Mouse (Mus musculus) spleen, adult 12 weeks (tissue): ENCODE results near the gene 4930539E08Rik.

Experiments used
- DNase-seq: peaks from one replicate; pipeline ENCODE4 v3.0.0; 2022; ENCODE audit warnings: low spot score

The 4930539E08Rik gene

DNA sequence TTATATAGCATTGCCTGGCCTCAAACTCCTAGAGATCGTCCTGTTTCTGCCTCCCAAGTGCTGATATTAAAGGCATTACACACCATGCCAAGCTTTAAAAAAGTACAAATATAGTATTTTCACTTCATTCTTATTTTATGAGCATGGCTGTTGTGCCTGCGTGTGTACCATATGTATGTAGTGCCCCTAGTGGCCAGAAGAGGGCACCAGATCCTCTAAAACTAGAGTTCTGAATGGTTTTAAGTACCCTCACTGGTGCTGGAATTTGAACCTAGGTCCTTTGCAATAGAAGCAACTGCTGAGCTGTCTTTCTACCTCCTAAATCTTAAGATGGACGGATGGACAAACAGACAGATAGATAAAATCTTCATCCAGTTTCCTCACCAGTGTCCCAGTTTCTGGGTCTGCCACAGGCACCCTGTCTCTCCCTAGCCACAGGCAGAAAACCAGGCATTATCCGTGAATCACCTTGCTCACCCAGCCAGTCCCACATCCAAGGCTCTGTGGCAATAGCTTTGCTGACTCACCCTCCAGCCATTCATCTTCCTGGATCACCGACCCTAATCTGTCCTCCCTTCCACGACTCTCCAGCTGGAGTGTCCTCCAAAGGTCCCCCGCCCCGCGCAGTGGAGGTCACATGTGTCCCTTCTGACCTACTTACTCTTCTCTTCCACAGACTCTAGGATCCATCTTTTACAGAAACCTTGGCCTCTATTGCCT is 59.8 kb downstream of the 4930539E08Rik start:
- peak; percentile 52 for DNase-seq

DNA sequence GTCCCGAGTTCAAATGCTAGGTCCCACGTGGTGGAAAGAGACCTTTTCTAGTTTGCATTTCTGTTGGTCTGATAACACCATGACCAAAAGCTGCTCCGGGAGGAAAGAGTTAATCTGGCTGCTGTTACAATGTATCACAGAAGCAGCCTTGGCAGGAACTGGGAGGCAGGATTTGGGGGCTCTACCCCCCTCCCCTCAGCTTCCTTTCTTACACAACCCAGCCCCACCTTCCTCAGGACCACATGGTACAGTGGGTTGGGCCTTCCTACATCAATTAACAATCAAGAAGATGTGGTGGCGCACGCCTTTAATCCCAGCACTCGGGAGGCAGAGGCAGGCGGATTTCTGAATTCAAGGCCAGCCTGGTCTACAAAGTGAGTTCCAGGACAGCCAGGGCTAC is 60.7 kb downstream of the 4930539E08Rik start:
- no peak for DNase-seq

DNA sequence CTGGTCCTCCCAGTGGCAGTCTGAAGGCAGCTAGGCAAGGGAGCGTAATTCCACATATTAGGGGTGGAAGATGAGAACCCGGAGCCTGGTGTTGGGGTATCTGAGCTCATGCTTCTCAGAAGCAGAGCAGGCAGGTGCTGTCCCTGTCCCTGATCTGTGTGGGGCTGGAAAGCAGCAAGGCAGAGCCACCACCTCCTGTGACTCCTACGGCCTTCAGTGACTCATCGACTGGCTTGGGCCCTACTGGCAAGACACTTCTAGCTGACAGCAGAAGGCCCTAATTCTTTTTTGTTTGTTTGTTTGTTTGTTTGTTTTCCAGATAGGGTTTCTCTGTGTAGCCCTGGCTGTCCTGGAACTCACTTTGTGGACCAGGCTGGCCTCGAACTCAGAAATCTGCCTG is 64.6 kb downstream of the 4930539E08Rik start:
- DNase-seq = no peak

DNA sequence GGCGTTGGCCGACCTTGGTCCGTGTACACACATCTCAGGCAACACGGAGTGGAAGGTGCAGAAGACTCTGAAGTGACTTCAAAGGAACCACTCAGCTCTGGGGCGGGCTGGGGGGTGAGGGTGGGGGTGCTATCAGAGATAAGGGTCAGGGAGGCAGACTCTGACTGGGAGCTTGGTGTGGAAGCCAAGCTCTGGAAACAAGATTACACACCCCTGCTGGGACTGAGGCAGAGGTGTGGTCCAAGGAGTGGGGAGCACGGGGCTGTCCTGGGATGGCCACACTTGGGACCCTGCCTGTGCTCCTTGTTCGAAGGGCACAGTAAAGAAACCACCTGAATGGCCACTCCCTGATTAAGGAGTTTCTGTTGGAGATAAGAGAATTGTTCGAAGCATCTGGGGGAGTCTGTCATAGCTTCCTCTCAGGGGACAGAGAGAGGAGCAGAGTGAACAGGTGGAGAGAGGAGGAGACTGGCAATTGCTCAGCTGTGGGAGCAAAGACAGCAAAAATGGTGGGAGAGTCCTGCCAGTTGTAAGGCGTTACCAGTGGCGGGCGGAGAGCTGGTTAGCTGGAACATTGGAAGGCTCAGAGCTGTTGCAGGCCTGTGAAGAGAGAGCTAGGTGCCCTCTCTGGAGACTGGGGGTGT is 68.0 kb downstream of the 4930539E08Rik start:
- DNase-seq = no peak
